Mouse (Mus musculus) ES-E14 (cell line): ENCODE data around the gene Rsph3a.

ENCODE experiments used
- CHD2 ChIP-seq: IDR thresholded peaks from 2 replicates; pipeline ENCODE4 v1.6.1; 2014; ENCODE audit warnings: mild to moderate bottlenecking, low read depth, low read length, inconsistent platforms
- HCFC1 ChIP-seq: IDR thresholded peaks from 2 replicates; pipeline ENCODE4 v1.6.1; 2012; ENCODE audit warnings: low read length, inconsistent platforms, borderline replicate concordance; ENCODE audit not compliant: insufficient read depth
- MAFK ChIP-seq: IDR thresholded peaks from 2 replicates; pipeline ENCODE4 v1.6.1; 2014; ENCODE audit warnings: mild to moderate bottlenecking, low read depth, low read length, inconsistent platforms; ENCODE audit not compliant: insufficient read depth
- ZC3H11A ChIP-seq: IDR thresholded peaks from 2 replicates; pipeline ENCODE4 v1.6.1; 2012; ENCODE audit warnings: low read depth, mild to moderate bottlenecking, inconsistent platforms, low read length, borderline replicate concordance
- ZNF384 ChIP-seq: IDR thresholded peaks from 2 replicates; pipeline ENCODE4 v1.6.1; 2012; ENCODE audit warnings: low read depth, low read length, inconsistent platforms

- no peak for TF ChIP-seq ZC3H11A
- no peak for TF ChIP-seq CHD2
- TF ChIP-seq ZNF384: no peak
- no peak for TF ChIP-seq MAFK
- no peak for TF ChIP-seq HCFC1
Observed at GRCm38 (mm10) chr17:7915791-7916190, 29.6 kb upstream of the Rsph3a start.
